Mouse (Mus musculus) MEL (cell line): Measurements from ENCODE around the gene Hsf3. TPM values are rescaled to one million over a fixed set of nuclear protein-coding genes. Genes with fewer than 3 reads are reported as not detected.

Source experiments
- DNase-seq: peaks from one replicate; pipeline ENCODE4 v3.0.0; 2011; ENCODE audit warnings: low read depth, low spot score
- H3K27ac ChIP-seq: 2 replicates; pipeline ENCODE4 v1.5.1; 2012; ENCODE audit warnings: low read depth, mild to moderate bottlenecking, control low read depth, low read length, moderate library complexity; ENCODE audit not compliant: control insufficient read depth
- H3K27me3 ChIP-seq, 2 experiments: fragments of 150-350 bp in 1 of 2; sonication (generic) in 1 of 2; 2 replicates each; pipeline ENCODE4 v1.6.1; 2012; ENCODE audit warnings: low read length in 2 of 2, mild to moderate bottlenecking in 2 of 2, improper control_type of control experiment in 1 of 2, moderate library complexity in 1 of 2; ENCODE audit not compliant: insufficient read depth in 2 of 2, control insufficient read depth in 1 of 2
- H3K36me3 ChIP-seq, 2 experiments: 2 replicates each; pipeline ENCODE4 v1.6.1; 2012 to 2014; ENCODE audit warnings: low read length in 2 of 2, improper control_type of control experiment in 1 of 2, inconsistent platforms in 1 of 2, mild to moderate bottlenecking in 1 of 2; ENCODE audit not compliant: insufficient read depth in 2 of 2, control insufficient read depth in 1 of 2
- H3K4me1 ChIP-seq, 2 experiments: fragments of 150-350 bp in 1 of 2; sonication (generic) in 1 of 2; 2 replicates each; pipeline ENCODE4 v1.6.1; 2012; ENCODE audit warnings: low read length in 2 of 2, improper control_type of control experiment in 1 of 2, mild to moderate bottlenecking in 1 of 2; ENCODE audit not compliant: insufficient read depth in 2 of 2, control insufficient read depth in 1 of 2
- H3K4me3 ChIP-seq, 2 experiments: fragments of 150-350 bp in 1 of 2; sonication (generic) in 1 of 2; 2 replicates each; pipeline ENCODE4 v1.5.1; 2012; ENCODE audit warnings: low read depth in 2 of 2, low read length in 2 of 2, mild to moderate bottlenecking in 2 of 2, moderate library complexity in 2 of 2, control low read depth in 1 of 2, improper control_type of control experiment in 1 of 2; ENCODE audit not compliant: control insufficient read depth in 1 of 2, insufficient read depth in 1 of 2
- H3K79me2 ChIP-seq: 2 replicates; pipeline ENCODE4 v1.6.1; 2012; ENCODE audit warnings: mild to moderate bottlenecking, low read length, moderate library complexity; ENCODE audit not compliant: control insufficient read depth, poor library complexity, insufficient read depth
- H3K9ac ChIP-seq: 2 replicates; pipeline ENCODE4 v1.6.1; 2012; ENCODE audit warnings: low read depth, mild to moderate bottlenecking, control low read depth, low read length, moderate library complexity; ENCODE audit not compliant: control insufficient read depth, poor library complexity, severe bottlenecking
- H3K9me3 ChIP-seq: fragments of 150-350 bp; sonication (generic); replicated peaks from 2 replicates; pipeline ENCODE4 v1.6.1; 2012; ENCODE audit warnings: mild to moderate bottlenecking, low read length, improper control_type of control experiment, moderate library complexity; ENCODE audit not compliant: insufficient read depth
- CHD1 ChIP-seq: IDR thresholded peaks from 2 replicates; pipeline ENCODE4 v1.6.1; 2012; ENCODE audit warnings: low read depth, mild to moderate bottlenecking, inconsistent platforms, low read length, improper control_type of control experiment
- CTCF ChIP-seq, 3 experiments: IDR thresholded peaks in 2 of 3; conservative IDR thresholded peaks in 1 of 3; 2 replicates each; pipeline ENCODE4 v1.5.1; 2011 to 2012; ENCODE audit warnings: low read length in 3 of 3, low read depth in 2 of 3, mild to moderate bottlenecking in 2 of 3, improper control_type of control experiment in 1 of 3, inconsistent platforms in 1 of 3, mixed read lengths in 1 of 3, moderate library complexity in 1 of 3; ENCODE audit not compliant: control insufficient read depth in 1 of 3, insufficient read depth in 1 of 3, poor library complexity in 1 of 3, severe bottlenecking in 1 of 3
- EP300 ChIP-seq, 2 experiments: IDR thresholded peaks; 2 replicates each; pipeline ENCODE4 v1.6.1; 2011; ENCODE audit warnings: improper control_type of control experiment in 2 of 2, low read length in 2 of 2, low read depth in 1 of 2, mild to moderate bottlenecking in 1 of 2
- ETS1 ChIP-seq: IDR thresholded peaks from 2 replicates; pipeline ENCODE4 v1.6.1; 2012; ENCODE audit warnings: low read depth, mild to moderate bottlenecking, inconsistent platforms, low read length, improper control_type of control experiment, moderate library complexity
- GABPA ChIP-seq: IDR thresholded peaks from 2 replicates; pipeline ENCODE4 v1.6.1; 2012; ENCODE audit warnings: low read depth, mild to moderate bottlenecking, inconsistent platforms, low read length, improper control_type of control experiment, moderate library complexity
- GATA1 ChIP-seq: IDR thresholded peaks from 2 replicates; pipeline ENCODE4 v1.6.1; 2011; ENCODE audit warnings: low read depth, low read length, improper control_type of control experiment
- JUND ChIP-seq: IDR thresholded peaks from 2 replicates; pipeline ENCODE4 v1.6.1; 2011; ENCODE audit warnings: low read depth, mild to moderate bottlenecking, improper control_type of control experiment, low read length
- MAX ChIP-seq: IDR thresholded peaks from 2 replicates; pipeline ENCODE4 v1.6.1; 2011; ENCODE audit warnings: low read length, improper control_type of control experiment
- NRF1 ChIP-seq: IDR thresholded peaks from 2 replicates; pipeline ENCODE4 v1.6.1; 2014; ENCODE audit warnings: low read depth, mild to moderate bottlenecking, inconsistent platforms, low read length, improper control_type of control experiment, moderate library complexity; ENCODE audit not compliant: poor library complexity, insufficient read depth, severe bottlenecking
- POLR2A ChIP-seq, 2 experiments: IDR thresholded peaks; 2 replicates each; pipeline ENCODE4 v1.6.1; 2011 to 2012; ENCODE audit warnings: low read length in 2 of 2, mild to moderate bottlenecking in 2 of 2, control low read depth in 1 of 2, improper control_type of control experiment in 1 of 2, low read depth in 1 of 2, moderate library complexity in 1 of 2; ENCODE audit not compliant: control insufficient read depth in 1 of 2, insufficient read depth in 1 of 2, poor library complexity in 1 of 2
- POLR2AphosphoS5 ChIP-seq: IDR thresholded peaks from 2 replicates; pipeline ENCODE4 v1.6.1; 2012; ENCODE audit warnings: low read depth, borderline replicate concordance, mild to moderate bottlenecking, inconsistent platforms, low read length, moderate library complexity, mixed read lengths
- RAD21 ChIP-seq: IDR thresholded peaks from 2 replicates; pipeline ENCODE4 v1.6.1; 2011; ENCODE audit warnings: mild to moderate bottlenecking, low read depth, low read length, improper control_type of control experiment
- SMC3 ChIP-seq: IDR thresholded peaks from 2 replicates; pipeline ENCODE4 v1.6.1; 2011; ENCODE audit warnings: low read depth, low read length, improper control_type of control experiment
- TBP ChIP-seq: IDR thresholded peaks from 2 replicates; pipeline ENCODE4 v1.8.0; 2011; ENCODE audit warnings: low read depth, low read length, improper control_type of control experiment
- USF1 ChIP-seq: IDR thresholded peaks from 2 replicates; pipeline ENCODE4 v1.6.1; 2014; ENCODE audit warnings: low read depth, mild to moderate bottlenecking, inconsistent platforms, low read length, improper control_type of control experiment, moderate library complexity
- ZC3H11A ChIP-seq: IDR thresholded peaks from 2 replicates; pipeline ENCODE4 v1.6.1; 2012; ENCODE audit warnings: low read depth, mild to moderate bottlenecking, inconsistent platforms, low read length, improper control_type of control experiment
- ZNF384 ChIP-seq: IDR thresholded peaks from 2 replicates; pipeline ENCODE4 v1.6.1; 2012; ENCODE audit warnings: low read depth, mild to moderate bottlenecking, inconsistent platforms, low read length, improper control_type of control experiment
- polyA plus RNA-seq, 2 experiments: library from polyadenylated mRNA; stranded (reverse) in 1 of 2; unstranded in 1 of 2; fragments of >175 nt in 1 of 2; fragments of >200 nt in 1 of 2; gene quantifications; 2 replicates each; pipeline versions ENCODE4 v1.2.1 to v1.2.4; 2012; ENCODE audit warnings: low replicate concordance in 2 of 2, low read depth in 1 of 2; ENCODE audit not compliant: insufficient read length in 2 of 2, insufficient read depth in 1 of 2, missing spikeins in 1 of 2
- total RNA-seq: library from RNA; depleted of rRNA; stranded (reverse); fragments of 300-350 nt; gene quantifications from 2 replicates; pipeline ENCODE4 v1.2.3, GENCODE M21; 2012

The Hsf3 gene
- total and polyA plus RNA-seq, 3 experiments: not detected

DNA sequence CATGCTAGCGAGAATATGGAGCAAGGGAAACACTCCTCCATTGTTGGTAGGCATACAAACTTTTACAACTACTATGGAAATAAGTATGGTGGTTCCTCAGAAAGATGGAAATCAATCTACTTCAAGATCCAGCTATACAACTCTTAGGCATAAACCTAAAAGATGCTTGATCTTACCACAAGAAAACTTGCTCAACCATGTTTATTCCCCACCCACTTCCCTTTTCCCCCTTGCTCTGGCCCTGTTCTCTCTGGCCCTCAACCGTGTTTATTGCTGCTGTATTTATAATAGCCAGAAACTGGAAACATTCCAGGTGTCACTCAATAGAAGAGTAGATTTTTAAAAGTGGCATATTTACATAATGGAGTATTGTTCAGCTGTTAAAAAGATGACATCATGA is 117.0 kb downstream of the Hsf3 start:
- Histone ChIP-seq H3K36me3 (no peaks in the 10 kb centered on the region), H3K9me3 (no peaks in the 10 kb centered on the region), H3K27ac (no peak overlapping the region), H3K79me2 (no peaks in the 10 kb centered on the region), H3K27me3 (no peaks in the 10 kb centered on the region), H3K9ac (no peak overlapping the region), H3K4me1 (no peaks in the 10 kb centered on the region), H3K4me3 (no peak overlapping the region)
- no peak for DNase-seq
- no peak for TF ChIP-seq GATA1
- TF ChIP-seq USF1: no peak
- no peak for TF ChIP-seq JUND
- TF ChIP-seq ZNF384: no peak
- no peak for TF ChIP-seq ZC3H11A
- TF ChIP-seq CTCF (IDR thresholded peaks at IDR 0.05 in 2 of 3, conservative IDR thresholded peaks at IDR 0.05 in 1 of 3; ENCODE audit: control insufficient read depth in 1 of 3, insufficient read depth in 1 of 3, low read depth in 2 of 3, low read length in 3 of 3, poor library complexity in 1 of 3, severe bottlenecking in 1 of 3): no peak
- TF ChIP-seq CHD1: no peak
- no peak for TF ChIP-seq ETS1
- no peak for TF ChIP-seq POLR2A (IDR thresholded peaks at IDR 0.05; ENCODE audit: control insufficient read depth in 1 of 2, insufficient read depth in 1 of 2, low read depth in 1 of 2, low read length in 2 of 2, poor library complexity in 1 of 2)
- TF ChIP-seq EP300 (IDR thresholded peaks at IDR 0.05; ENCODE audit: low read depth in 1 of 2, low read length in 2 of 2): no peak
- no peak for TF ChIP-seq MAX
- TF ChIP-seq TBP: no peak
- TF ChIP-seq GABPA: no peak
- TF ChIP-seq NRF1: no peak

DNA sequence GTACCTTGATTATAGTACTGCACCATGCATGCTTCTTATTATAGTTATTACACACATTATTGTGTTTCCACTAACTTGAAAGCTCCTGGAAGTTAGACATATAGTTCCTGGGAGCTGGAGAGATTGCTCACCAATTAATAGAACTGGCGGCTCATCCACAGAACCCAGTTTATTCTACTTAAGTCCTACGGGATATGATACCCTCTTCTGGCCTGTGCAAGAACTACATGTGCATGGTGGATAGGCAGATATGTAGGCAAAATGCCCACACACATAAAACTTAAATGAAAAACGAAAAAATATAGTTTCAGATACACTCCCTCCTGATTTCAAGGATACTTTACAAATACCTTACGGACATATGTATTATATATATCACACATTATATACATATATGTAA is 126.3 kb downstream of the Hsf3 start:
- Histone ChIP-seq H3K36me3 (no peaks in the 10 kb centered on the region), H3K9ac (no peak overlapping the region), H3K4me1 (no peaks in the 10 kb centered on the region), H3K9me3 (no peaks in the 10 kb centered on the region), H3K79me2 (no peaks in the 10 kb centered on the region), H3K27me3 (no peaks in the 10 kb centered on the region), H3K4me3 (no peak overlapping the region), H3K27ac (no peak overlapping the region)
- DNase-seq: peak; percentile 58
- TF ChIP-seq RAD21 (peak; percentile 63), POLR2AphosphoS5 (no peak), CTCF (IDR thresholded peaks at IDR 0.05 in 2 of 3, conservative IDR thresholded peaks at IDR 0.05 in 1 of 3; ENCODE audit: control insufficient read depth in 1 of 3, insufficient read depth in 1 of 3, low read depth in 2 of 3, low read length in 3 of 3, poor library complexity in 1 of 3, severe bottlenecking in 1 of 3) (peak in 2 of 3 experiments; percentile 24 to 64; a peak in 3 of 6 replicates), ZC3H11A (peak; percentile 61), SMC3 (peak; percentile 80)
